Mouse (Mus musculus): ENCODE measurements around the gene Zan.

The Zan gene

GRCm38 (mm10) chr5:137335066-137335465, 141.8 kb downstream of the Zan start:
- ATAC-seq (ENCODE audit: insufficient number of reproducible peaks, low FRiP score, low TSS enrichment) = no peak

- ATAC-seq (ENCODE audit: insufficient number of reproducible peaks, low FRiP score, low TSS enrichment) = no peak
Observed at GRCm38 (mm10) chr5:137334317-137334716, 142.5 kb downstream of the Zan start.

GRCm38 (mm10) chr5:137333512-137334174, 143.2 kb downstream of the Zan start, which contains the start of gene Slc12a9:
Gene Slc12a9 (minus strand): TSS chr5:137333597.
- peak; percentile 57; the same call in 1 of the 2 replicates for ATAC-seq (ENCODE audit: insufficient number of reproducible peaks, low FRiP score, low TSS enrichment)

- no peak for ATAC-seq (ENCODE audit: insufficient number of reproducible peaks, low FRiP score, low TSS enrichment)
Observed at GRCm38 (mm10) chr5:137332857-137333511, 143.9 kb downstream of the Zan start.

GRCm38 (mm10) chr5:137330910-137331309, 146.0 kb downstream of the Zan start:
- ATAC-seq (ENCODE audit: insufficient number of reproducible peaks, low FRiP score, low TSS enrichment) = no peak
